ENCODE assay signal across 16 mouse cellular contexts in the genomic region with DNA sequence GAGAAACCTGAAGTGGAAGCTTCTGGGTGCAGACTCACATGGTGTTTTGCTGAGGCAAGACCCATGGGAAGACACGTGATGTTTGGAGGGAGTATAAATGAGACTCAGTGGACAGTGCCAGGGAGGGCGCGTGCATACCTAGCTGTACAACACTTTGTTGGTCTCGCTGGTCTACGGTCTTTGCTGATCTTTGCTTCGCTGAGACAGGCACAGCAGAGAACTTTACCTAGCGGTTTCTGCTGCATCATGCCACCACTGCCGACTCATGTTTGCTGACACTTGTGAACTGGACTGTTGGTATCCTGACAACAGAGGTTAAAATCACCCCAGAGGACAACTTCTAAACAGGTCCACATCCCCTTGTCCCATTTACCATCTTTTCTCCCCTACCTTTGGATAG. TPM values are rescaled to one million over a fixed set of nuclear protein-coding genes. Genes with fewer than 3 reads are reported as not detected.
DNase-seq lines count a peak whose midpoint lies in the region; ATAC-seq and TF ChIP-seq lines count a peak whose summit lies in the region.
"Had no signal": no experiment of that assay in that cellular context is flagged by ENCODE, and none has a peak within 500 bp of the region (broad histone marks: within the 10 kb centered on the region; RNA-seq: fewer than 3 reads in every experiment).

No protein-coding gene starts in this region.

- no peak for ATAC-seq in forebrain, postnatal 0 days
- ATAC-seq in hindbrain, postnatal 0 days, result no peak
- no peak for ATAC-seq in hindbrain, embryonic 12.5 days (ENCODE audit: low FRiP score)
- ATAC-seq in liver, embryonic 15.5 days (ENCODE audit: insufficient read depth), result peak; percentile 69
- ATAC-seq: CD4-positive, CD25-positive, alpha-beta regulatory T cell, adult 4 months had no signal

- WGBS in forebrain, postnatal 0 days, result 93% methylated on average over 8 of the region's 8 CpGs
- WGBS in forebrain, embryonic 10.5 days, result 95% methylated on average over 8 of the region's 8 CpGs
- WGBS in hindbrain, postnatal 0 days, result 90% methylated on average over 8 of the region's 8 CpGs
- WGBS in hindbrain, embryonic 12.5 days, result 91% methylated on average over 8 of the region's 8 CpGs
- 91% methylated on average over 8 of the region's 8 CpGs for WGBS in embryonic facial prominence, embryonic 10.5 days
- WGBS in liver, embryonic 15.5 days (ENCODE audit: insufficient replicate concordance), result 54% methylated on average over 8 of the region's 8 CpGs

- H3K36me3 ChIP-seq in forebrain, postnatal 0 days (ENCODE audit: insufficient read depth), result no peaks in the 10 kb centered on the region
- no peaks in the 10 kb centered on the region for H3K36me3 ChIP-seq in forebrain, embryonic 10.5 days (replicated peaks)
- H3K36me3 ChIP-seq in hindbrain, postnatal 0 days (ENCODE audit: insufficient read depth, low read length), result no peaks in the 10 kb centered on the region
- H3K36me3 ChIP-seq in hindbrain, embryonic 12.5 days, result no peaks in the 10 kb centered on the region
- H3K36me3 ChIP-seq in embryonic facial prominence, embryonic 10.5 days (replicated peaks), result no peaks in the 10 kb centered on the region
- H3K36me3 ChIP-seq in liver, embryonic 15.5 days (replicated peaks), result no peaks in the 10 kb centered on the region

- TF ChIP-seq CTCF in forebrain, postnatal 0 days (IDR thresholded peaks at IDR 0.05; ENCODE audit: low read depth), result no peak
- no peak for TF ChIP-seq CTCF in hindbrain, postnatal 0 days (IDR thresholded peaks at IDR 0.05; ENCODE audit: low read depth)

- H3K9ac ChIP-seq in forebrain, postnatal 0 days, result no peak overlapping the region
- no peak overlapping the region for H3K9ac ChIP-seq in hindbrain, postnatal 0 days (replicated peaks; ENCODE audit: low read length)
- no peak overlapping the region for H3K9ac ChIP-seq in hindbrain, embryonic 12.5 days
- 0 out of 2 replicates have a peak overlapping the region, but pooled peaks have one; percentile 8 for H3K9ac ChIP-seq in liver, embryonic 15.5 days
- H3K9ac ChIP-seq: forebrain, embryonic 13.5 days; lung, embryonic 14.5 days had no signal

- H3K4me3 ChIP-seq in forebrain, postnatal 0 days (ENCODE audit: low read depth, low read length), result no peak overlapping the region
- H3K4me3 ChIP-seq in forebrain, embryonic 10.5 days, result no peak overlapping the region
- H3K4me3 ChIP-seq in hindbrain, postnatal 0 days (ENCODE audit: low read length), result no peak overlapping the region
- no peak overlapping the region for H3K4me3 ChIP-seq in hindbrain, embryonic 12.5 days
- H3K4me3 ChIP-seq in embryonic facial prominence, embryonic 10.5 days, result no peak overlapping the region
- no peak overlapping the region for H3K4me3 ChIP-seq in liver, embryonic 15.5 days (replicated peaks)
- H3K4me3 ChIP-seq: forebrain, embryonic 13.5 days had no signal

- H3K4me2 ChIP-seq in forebrain, postnatal 0 days (ENCODE audit: low read depth), result no peak overlapping the region
- H3K4me2 ChIP-seq in hindbrain, postnatal 0 days (ENCODE audit: low read depth, low read length), result no peak overlapping the region
- H3K4me2 ChIP-seq in hindbrain, embryonic 12.5 days (replicated peaks), result no peak overlapping the region
- H3K4me2 ChIP-seq in liver, embryonic 15.5 days, result 0 out of 2 replicates have a peak overlapping the region, but pooled peaks have one; percentile 5
- H3K4me2 ChIP-seq: forebrain, embryonic 13.5 days; lung, embryonic 14.5 days had no signal

- H3K4me1 ChIP-seq in forebrain, postnatal 0 days (ENCODE audit: insufficient read depth), result no peaks in the 10 kb centered on the region
- peaks cover 5% of the 10 kb centered on the region for H3K4me1 ChIP-seq in forebrain, embryonic 10.5 days
- no peaks in the 10 kb centered on the region for H3K4me1 ChIP-seq in hindbrain, postnatal 0 days (ENCODE audit: insufficient read depth, low read length)
- peaks cover 5% of the 10 kb centered on the region; the same call in 1 of the 2 replicates for H3K4me1 ChIP-seq in hindbrain, embryonic 12.5 days
- H3K4me1 ChIP-seq in embryonic facial prominence, embryonic 10.5 days, result peaks cover 15% of the 10 kb centered on the region
- peaks cover 65% of the 10 kb centered on the region for H3K4me1 ChIP-seq in liver, embryonic 15.5 days (replicated peaks)
- H3K4me1 ChIP-seq: forebrain, embryonic 13.5 days had no signal

- H3K27ac ChIP-seq in forebrain, postnatal 0 days (ENCODE audit: low read depth, low read length), result 0 out of 2 replicates have a peak overlapping the region, but pooled peaks have one; percentile 45
- no peak overlapping the region for H3K27ac ChIP-seq in forebrain, embryonic 10.5 days
- peak overlapping the region; percentile 60; the same call in 1 of the 2 replicates for H3K27ac ChIP-seq in hindbrain, postnatal 0 days
- no peak overlapping the region for H3K27ac ChIP-seq in hindbrain, embryonic 12.5 days
- 0 out of 2 replicates have a peak overlapping the region, but pooled peaks have one; percentile 4 for H3K27ac ChIP-seq in embryonic facial prominence, embryonic 10.5 days (replicated peaks)
- H3K27ac ChIP-seq in liver, embryonic 15.5 days (replicated peaks), result peak overlapping the region; percentile 83
- H3K27ac ChIP-seq: forebrain, embryonic 13.5 days had no signal

- DNase-seq in forebrain, postnatal 0 days, result no peak
- DNase-seq in forebrain, embryonic 10.5 days (ENCODE audit: extremely low spot score, low spot score), result no peak
- DNase-seq in hindbrain, postnatal 0 days (ENCODE audit: low spot score), result no peak
- DNase-seq in embryonic facial prominence, embryonic 10.5 days (ENCODE audit: low spot score), result no peak
- no peak for DNase-seq in gastrocnemius, adult 8-10 months (ENCODE audit: low spot score in 2 of 2)
- no peak for DNase-seq in urinary bladder, postnatal 14 days (ENCODE audit: low spot score)
- DNase-seq: adrenal gland, adult 2 months; cerebellum, postnatal 14 days; embryo, embryonic 11 days; kidney, postnatal 4 days; lung, embryonic 14.5 days; right cerebral cortex, adult 18-20 months had no signal

- no peaks in the 10 kb centered on the region for H3K27me3 ChIP-seq in forebrain, postnatal 0 days (ENCODE audit: insufficient read depth, low read length)
- no peaks in the 10 kb centered on the region for H3K27me3 ChIP-seq in forebrain, embryonic 10.5 days (ENCODE audit: poor library complexity, severe bottlenecking)
- H3K27me3 ChIP-seq in hindbrain, postnatal 0 days (ENCODE audit: insufficient read depth, low read length), result no peaks in the 10 kb centered on the region
- H3K27me3 ChIP-seq in hindbrain, embryonic 12.5 days, result no peaks in the 10 kb centered on the region
- H3K27me3 ChIP-seq in embryonic facial prominence, embryonic 10.5 days (replicated peaks; ENCODE audit: low read depth, poor library complexity, severe bottlenecking), result no peaks in the 10 kb centered on the region
- H3K27me3 ChIP-seq in liver, embryonic 15.5 days, result no peaks in the 10 kb centered on the region
- H3K27me3 ChIP-seq: forebrain, embryonic 13.5 days had no signal

- H3K9me3 ChIP-seq in forebrain, postnatal 0 days (ENCODE audit: low read length), result no peaks in the 10 kb centered on the region
- H3K9me3 ChIP-seq in forebrain, embryonic 10.5 days, result no peaks in the 10 kb centered on the region
- H3K9me3 ChIP-seq in hindbrain, postnatal 0 days (ENCODE audit: low read length), result no peaks in the 10 kb centered on the region
- H3K9me3 ChIP-seq in hindbrain, embryonic 12.5 days (replicated peaks), result no peaks in the 10 kb centered on the region
- no peaks in the 10 kb centered on the region for H3K9me3 ChIP-seq in embryonic facial prominence, embryonic 10.5 days
- no peaks in the 10 kb centered on the region for H3K9me3 ChIP-seq in liver, embryonic 15.5 days (replicated peaks)
- H3K9me3 ChIP-seq: forebrain, embryonic 13.5 days had no signal

RNA-seq across cellular contexts. Expression of a gene that starts 2.9 kb away (rescaled TPM):
- 2.2 and 5.0 TPM in 2 replicates for total RNA-seq in forebrain, postnatal 0 days (2014; rRNA removed)
- 0.36 and 0.81 TPM in 2 replicates for polyA plus RNA-seq in forebrain, postnatal 0 days (2015; fragmentation: Nextera tagmentation; extraction: Ambion mirVana)
- 0.22 and 0.47 TPM in 2 replicates for polyA plus RNA-seq in forebrain, embryonic 10.5 days (2016; fragmentation: Nextera tagmentation; extraction: Ambion mirVana)
- 0.86 and 1.7 TPM in 2 replicates for total RNA-seq in hindbrain, postnatal 0 days (2014; rRNA removed)
- polyA plus RNA-seq in hindbrain, postnatal 0 days (2015; fragmentation: Nextera tagmentation; extraction: Ambion mirVana), result 0.52 and 1.0 TPM in 2 replicates
- polyA plus RNA-seq in hindbrain, embryonic 12.5 days (2016; fragmentation: Nextera tagmentation; extraction: Ambion mirVana), result 0.15 and 0.61 TPM in 2 replicates
- polyA plus RNA-seq in embryonic facial prominence, embryonic 10.5 days (2016; fragmentation: Nextera tagmentation; extraction: Ambion mirVana), result 0.34 TPM in 1 of 2 replicates, not detected in the other
- 2.3 and 2.6 TPM in 2 replicates for polyA plus RNA-seq in liver, embryonic 15.5 days (2015; fragmentation: Nextera tagmentation; extraction: Ambion mirVana)
- total RNA-seq in gastrocnemius, adult 8-10 months (2022), result under 1 TPM; 0.31 to 0.92 (median 0.61) TPM

Comparison
In these comparisons a context has a peak if more than half of its experiments do, and no peak if none do; other contexts are left out.
1. H3K27ac ChIP-seq: peak in forebrain, postnatal 0 days (single experiment), hindbrain, postnatal 0 days (single experiment), embryonic facial prominence, embryonic 10.5 days (single experiment) and liver, embryonic 15.5 days (single experiment); none in forebrain, embryonic 10.5 days (single experiment) and hindbrain, embryonic 12.5 days (single experiment).